Mouse (Mus musculus): Measurements from ENCODE around the gene Dgki. TPM values are rescaled to one million over a fixed set of nuclear protein-coding genes. Genes with fewer than 3 reads are reported as not detected.

The Dgki gene
- total and polyA plus RNA-seq, 3 experiments = 4.4 to 8.7 (median 7.7) TPM

DNA sequence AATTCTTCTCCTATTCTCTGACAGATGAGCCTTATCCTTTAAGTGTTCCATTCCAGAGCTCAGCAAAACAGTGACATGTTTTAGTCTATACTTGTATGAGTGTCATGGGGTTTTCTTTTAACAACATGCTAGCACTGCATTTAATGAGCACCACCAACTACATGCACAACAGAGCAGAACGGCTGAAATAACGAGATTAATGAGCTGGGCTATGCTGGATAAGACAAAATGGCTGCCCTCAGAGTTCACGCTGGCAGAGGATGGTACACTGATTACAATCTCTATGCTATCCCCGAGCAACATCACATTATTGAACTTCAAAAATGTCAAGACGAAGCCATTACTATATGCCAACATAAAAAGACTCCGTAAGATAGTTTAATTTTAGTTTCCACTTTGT is 264.3 kb downstream of the Dgki start:
- TF ChIP-seq UBTF (IDR thresholded peaks at IDR 0.05; ENCODE audit: low read depth, low read length) (no peak), E2F4 (IDR thresholded peaks at IDR 0.05; ENCODE audit: insufficient replicate concordance, low read depth, low read length) (no peak), MAZ (IDR thresholded peaks at IDR 0.05; ENCODE audit: low read depth, low read length) (no peak), SMC3 (IDR thresholded peaks at IDR 0.05; ENCODE audit: low read depth, low read length) (no peak), NELFE (IDR thresholded peaks at IDR 0.05; ENCODE audit: low read depth, low read length) (no peak), TCF12 (IDR thresholded peaks at IDR 0.05; ENCODE audit: low read depth, low read length) (no peak)
- Histone ChIP-seq H3K9ac (ENCODE audit: insufficient read depth, low read depth) (no peak overlapping the region), H3K4me3 (replicated peaks in 1 of 3; ENCODE audit: low read depth in 2 of 3, low read length in 2 of 3, poor library complexity in 1 of 3) (no peak overlapping the region), H3K79me2 (replicated peaks; ENCODE audit: control insufficient read depth, extremely low read depth, insufficient read depth, poor library complexity, severe bottlenecking) (no peaks in the 10 kb centered on the region), H3K27ac (ENCODE audit: insufficient read depth, low read depth) (no peak overlapping the region), H3K4me1 (ENCODE audit: control insufficient read depth in 1 of 2, insufficient read depth in 2 of 2) (peaks cover 7 to 22% of the 10 kb centered on the region in 2 experiments), H3K36me3 (replicated peaks in 1 of 2; ENCODE audit: control insufficient read depth in 1 of 2, insufficient read depth in 1 of 2, low read length in 1 of 2) (peaks cover 18 to 59% of the 10 kb centered on the region in 2 experiments), H3K9me3 (replicated peaks; ENCODE audit: low read length) (no peaks in the 10 kb centered on the region), H3K27me3 (replicated peaks) (no peaks in the 10 kb centered on the region), H3K4me2 (ENCODE audit: insufficient read depth, low read depth, poor library complexity, severe bottlenecking) (no peak overlapping the region)
- in situ Hi-C loops (cut with MboI; ENCODE audit: low pct_ligation_motif_present, low pct_unique_long_range_greater_than_20kb, low sequenced_read_pairs) = loop anchor here (10.0 kb wide), 1 partner anchor 341 kb away; no protein-coding TSS in a partner anchor
- no peak for DNase-seq (ENCODE audit: extremely low read depth)
- dilution Hi-C loops (cut with MboI; ENCODE audit: extremely low pct_ligation_motif_present, extremely low pct_unique_long_range_greater_than_20kb, low sequenced_read_pairs) = no loop called here

- DNase-seq (ENCODE audit: extremely low read depth) = no peak
- Histone ChIP-seq H3K27ac (ENCODE audit: insufficient read depth, low read depth) (no peak overlapping the region), H3K4me1 (ENCODE audit: control insufficient read depth in 1 of 2, insufficient read depth in 2 of 2) (no peaks in the 10 kb centered on the region), H3K79me2 (replicated peaks; ENCODE audit: control insufficient read depth, extremely low read depth, insufficient read depth, poor library complexity, severe bottlenecking) (no peaks in the 10 kb centered on the region), H3K9me3 (replicated peaks; ENCODE audit: low read length) (no peaks in the 10 kb centered on the region), H3K4me3 (replicated peaks in 1 of 3; ENCODE audit: low read depth in 2 of 3, low read length in 2 of 3, poor library complexity in 1 of 3) (no peak overlapping the region), H3K27me3 (replicated peaks) (no peaks in the 10 kb centered on the region), H3K36me3 (replicated peaks in 1 of 2; ENCODE audit: control insufficient read depth in 1 of 2, insufficient read depth in 1 of 2, low read length in 1 of 2) (peaks cover 27 to 74% of the 10 kb centered on the region in 2 experiments), H3K4me2 (ENCODE audit: insufficient read depth, low read depth, poor library complexity, severe bottlenecking) (no peak overlapping the region), H3K9ac (ENCODE audit: insufficient read depth, low read depth) (no peak overlapping the region)
- TF ChIP-seq CHD2 (IDR thresholded peaks at IDR 0.05; ENCODE audit: low read length) (no peak), MXI1 (IDR thresholded peaks at IDR 0.05; ENCODE audit: low read depth, low read length) (no peak), BHLHE40 (IDR thresholded peaks at IDR 0.05; ENCODE audit: low read depth, low read length) (no peak), GABPA (IDR thresholded peaks at IDR 0.05; ENCODE audit: insufficient replicate concordance, low read depth, low read length) (no peak), MAX (IDR thresholded peaks at IDR 0.05; ENCODE audit: low read length) (no peak), NRF1 (IDR thresholded peaks at IDR 0.05; ENCODE audit: low read depth, low read length) (no peak), TCF12 (IDR thresholded peaks at IDR 0.05; ENCODE audit: low read depth, low read length) (no peak), RCOR1 (conservative IDR thresholded peaks at IDR 0.05; ENCODE audit: low read depth, low read length) (no peak), MYC (IDR thresholded peaks at IDR 0.05; ENCODE audit: low read depth, low read length) (no peak), CTCF (conservative IDR thresholded peaks at IDR 0.05 in 1 of 2, IDR thresholded peaks at IDR 0.05 in 1 of 2; ENCODE audit: low read depth in 2 of 2, low read length in 2 of 2) (no peak), RAD21 (IDR thresholded peaks at IDR 0.05; ENCODE audit: low read depth, low read length) (no peak), USF1 (IDR thresholded peaks at IDR 0.05; ENCODE audit: low read depth, low read length) (no peak), CHD1 (IDR thresholded peaks at IDR 0.05; ENCODE audit: low read depth, low read length) (no peak), ELF1 (IDR thresholded peaks at IDR 0.05; ENCODE audit: low read depth, low read length) (no peak), EP300 (IDR thresholded peaks at IDR 0.05; ENCODE audit: low read length) (no peak), ETS1 (conservative IDR thresholded peaks at IDR 0.05; ENCODE audit: low read depth, low read length) (no peak), ZKSCAN1 (IDR thresholded peaks at IDR 0.05; ENCODE audit: borderline replicate concordance, low read depth, low read length) (no peak), UBTF (IDR thresholded peaks at IDR 0.05; ENCODE audit: low read depth, low read length) (no peak)
- dilution Hi-C loops (cut with MboI; ENCODE audit: extremely low pct_ligation_motif_present, extremely low pct_unique_long_range_greater_than_20kb, low sequenced_read_pairs) (no loop called here), in situ Hi-C loops (cut with MboI; ENCODE audit: low pct_ligation_motif_present, low pct_unique_long_range_greater_than_20kb, low sequenced_read_pairs) (loop anchor here (10.0 kb wide), 1 partner anchor 336 kb away; no protein-coding TSS in a partner anchor)
Observed at GRCm38 (mm10) chr6:37030986-37031385, 269.0 kb downstream of the Dgki start.

Data from CH12.LX (cell line).